Mouse (Mus musculus) heart, embryonic 11.5 days (tissue): ENCODE measurements around the gene Phf7. TPM values are rescaled to one million over a fixed set of nuclear protein-coding genes. Genes with fewer than 3 reads are reported as not detected.

ENCODE experiments used
- ATAC-seq: fragments of 200-750 bp; cut with Nextera tagmentation; replicated peaks from 2 replicates; pipeline ENCODE4 v1.8.0; 2017; ENCODE audit warnings: moderate library complexity; ENCODE audit not compliant: insufficient number of reproducible peaks, low FRiP score, low TSS enrichment
- H3K27ac ChIP-seq: fragments of 300-500 bp; sonication (generic); 2 replicates; pipeline ENCODE4 v1.5.1; 2014; ENCODE audit warnings: mild to moderate bottlenecking, low read depth, low read length
- H3K27me3 ChIP-seq: fragments of 300-500 bp; sonication (generic); 2 replicates; pipeline ENCODE4 v1.6.1; 2014; ENCODE audit warnings: mild to moderate bottlenecking, low read length, mixed read lengths; ENCODE audit not compliant: control insufficient read depth, insufficient read depth
- H3K36me3 ChIP-seq: fragments of 300-500 bp; sonication (generic); 2 replicates; pipeline ENCODE4 v1.6.1; 2014; ENCODE audit warnings: mild to moderate bottlenecking, low read length, moderate library complexity, mixed read lengths; ENCODE audit not compliant: control insufficient read depth, insufficient read depth
- H3K4me1 ChIP-seq: fragments of 300-500 bp; sonication (generic); 2 replicates; pipeline ENCODE4 v1.6.1; 2014; ENCODE audit warnings: low read length; ENCODE audit not compliant: control insufficient read depth, insufficient read depth
- H3K4me2 ChIP-seq: fragments of 300-500 bp; sonication (generic); 2 replicates; pipeline ENCODE4 v1.6.1; 2014; ENCODE audit warnings: mild to moderate bottlenecking, moderate library complexity
- H3K4me3 ChIP-seq: fragments of 300-500 bp; sonication (generic); 2 replicates; pipeline ENCODE4 v1.5.1; 2014; ENCODE audit warnings: low read depth, low read length
- H3K9ac ChIP-seq: fragments of 300-500 bp; sonication (generic); 2 replicates; pipeline ENCODE4 v1.6.1; 2014; ENCODE audit warnings: mild to moderate bottlenecking, low read depth, low read length, moderate library complexity
- H3K9me3 ChIP-seq: fragments of 300-500 bp; sonication (generic); replicated peaks from 2 replicates; pipeline ENCODE4 v1.6.1; 2016; ENCODE audit warnings: low read length; ENCODE audit not compliant: control insufficient read depth
- WGBS: fragments of 180-500 bp; shearing (Covaris S2); extraction: QIAGEN DNeasy Blood & Tissue Kit; methylation state at CpG from one replicate; pipeline ENCODE4 v1.1.7; 2014; ENCODE audit not compliant: insufficient replicate concordance; 5-methylcytosine and 5-hydroxymethylcytosine counted together
- polyA plus RNA-seq: library from polyadenylated mRNA; unstranded; fragments of >200 nt; fragmentation: Nextera tagmentation; extraction: Ambion mirVana; gene quantifications from 2 replicates; pipeline ENCODE4 v1.2.1, GENCODE M21; 2014

Phf7 gene
- polyA plus RNA-seq, 1 experiment from 2014 or later = 7.4 TPM

- Histone ChIP-seq H3K36me3 (no peaks in the 10 kb centered on the region), H3K4me2 (peak within 1 kb of the TSS; percentile 50), H3K4me1 (peaks cover 24% of the 10 kb centered on the region), H3K9ac (peak within 1 kb of the TSS; percentile 54; the same call in 1 of the 2 replicates), H3K9me3 (no peaks in the 10 kb centered on the region), H3K27me3 (0 out of 2 replicates have a peak, but pooled peaks cover 5% of the 10 kb centered on the region), H3K27ac (no peak within 1 kb of the TSS), H3K4me3 (no peak within 1 kb of the TSS)
- ATAC-seq = peak; percentile 55; the same call in 1 of the 2 replicates
- WGBS = 9% methylated on average over 11 of the region's 11 CpGs
Measured at GRCm38 (mm10) chr14:31217666-31218065, 33.5 kb downstream of the Phf7 start, which contains the start of gene Sema3g. Gene Sema3g (plus strand): TSS chr14:31217860.

- no peak for ATAC-seq
- Histone ChIP-seq H3K27me3 (0 out of 2 replicates have a peak, but pooled peaks cover 5% of the 10 kb centered on the region), H3K27ac (no peak within 1 kb of the TSS), H3K36me3 (0 out of 2 replicates have a peak, but pooled peaks cover under 1% of the 10 kb centered on the region), H3K4me3 (no peak within 1 kb of the TSS), H3K9me3 (no peaks in the 10 kb centered on the region), H3K4me2 (peak within 1 kb of the TSS; percentile 50), H3K4me1 (peaks cover 32% of the 10 kb centered on the region), H3K9ac (peak within 1 kb of the TSS; percentile 54; the same call in 1 of the 2 replicates)
- 60% methylated on average over 2 of the region's 2 CpGs for WGBS
Measured at GRCm38 (mm10) chr14:31216846-31217245, 34.3 kb downstream of the Phf7 start, which contains the start of gene Nisch. Gene Nisch (minus strand): TSS chr14:31216946.

GRCm38 (mm10) chr14:31215157-31216002 is 35.7 kb downstream of the Phf7 start:
- WGBS = 29% methylated on average over 15 of the region's 15 CpGs
- H3K4me1 ChIP-seq = peaks cover 42% of the 10 kb centered on the region
- H3K4me2 ChIP-seq = peak overlapping the region; percentile 27; the same call in 1 of the 2 replicates
- H3K4me3 ChIP-seq = no peak overlapping the region
- 0 out of 2 replicates have a peak overlapping the region, but pooled peaks have one; percentile 10 for H3K9ac ChIP-seq
- H3K9me3 ChIP-seq = no peaks in the 10 kb centered on the region
- 0 out of 2 replicates have a peak, but pooled peaks cover 2% of the 10 kb centered on the region for H3K27me3 ChIP-seq
- no peak overlapping the region for H3K27ac ChIP-seq
- ATAC-seq = no peak
- peaks cover 2% of the 10 kb centered on the region; the same call in 1 of the 2 replicates for H3K36me3 ChIP-seq

- WGBS = 50% methylated on average over 3 of the region's 3 CpGs
- no peak overlapping the region for H3K4me3 ChIP-seq
- 0 out of 2 replicates have a peak, but pooled peaks cover 2% of the 10 kb centered on the region for H3K27me3 ChIP-seq
- H3K9ac ChIP-seq = 0 out of 2 replicates have a peak overlapping the region, but pooled peaks have one; percentile 10
- peaks cover 44% of the 10 kb centered on the region for H3K4me1 ChIP-seq
- H3K27ac ChIP-seq = no peak overlapping the region
- H3K9me3 ChIP-seq = no peaks in the 10 kb centered on the region
- no peak for ATAC-seq
- H3K36me3 ChIP-seq = peaks cover 2% of the 10 kb centered on the region; the same call in 1 of the 2 replicates
- H3K4me2 ChIP-seq = no peak overlapping the region
Measured at GRCm38 (mm10) chr14:31214684-31215083, 36.4 kb downstream of the Phf7 start.

GRCm38 (mm10) chr14:31213868-31214267 is 37.2 kb downstream of the Phf7 start:
- no peak for ATAC-seq
- Histone ChIP-seq H3K4me3 (no peak overlapping the region), H3K4me2 (no peak overlapping the region), H3K27me3 (0 out of 2 replicates have a peak, but pooled peaks cover under 1% of the 10 kb centered on the region), H3K9me3 (no peaks in the 10 kb centered on the region), H3K4me1 (peaks cover 46% of the 10 kb centered on the region), H3K36me3 (peaks cover 2% of the 10 kb centered on the region; the same call in 1 of the 2 replicates), H3K27ac (peak overlapping the region; percentile 73), H3K9ac (peak overlapping the region; percentile 30; the same call in 1 of the 2 replicates)
- WGBS = 65% methylated on average over 8 of the region's 8 CpGs

- WGBS = 52% methylated on average over 3 of the region's 3 CpGs
- Histone ChIP-seq H3K27ac (peak overlapping the region; percentile 73; the same call in 1 of the 2 replicates), H3K9me3 (no peaks in the 10 kb centered on the region), H3K27me3 (no peaks in the 10 kb centered on the region), H3K4me3 (no peak overlapping the region), H3K4me2 (no peak overlapping the region), H3K9ac (peak overlapping the region; percentile 5; the same call in 1 of the 2 replicates), H3K36me3 (peaks cover 2% of the 10 kb centered on the region; the same call in 1 of the 2 replicates), H3K4me1 (peaks cover 39% of the 10 kb centered on the region)
- no peak for ATAC-seq
Measured at GRCm38 (mm10) chr14:31212499-31212898, 38.6 kb downstream of the Phf7 start.

- Histone ChIP-seq H3K36me3 (peaks cover 2% of the 10 kb centered on the region; the same call in 1 of the 2 replicates), H3K9ac (no peak overlapping the region), H3K9me3 (no peaks in the 10 kb centered on the region), H3K4me2 (peak overlapping the region; percentile 18), H3K27ac (peak overlapping the region; percentile 61), H3K27me3 (no peaks in the 10 kb centered on the region), H3K4me1 (peaks cover 43% of the 10 kb centered on the region), H3K4me3 (no peak overlapping the region)
- WGBS = 68% methylated on average over 6 of the region's 6 CpGs
- ATAC-seq = no peak
Measured at GRCm38 (mm10) chr14:31211854-31212253, 39.3 kb downstream of the Phf7 start.

GRCm38 (mm10) chr14:31209133-31209557 is 42.0 kb downstream of the Phf7 start:
- Histone ChIP-seq H3K27ac (peak overlapping the region; percentile 99), H3K36me3 (peaks cover 6% of the 10 kb centered on the region; the same call in 1 of the 2 replicates), H3K4me1 (peaks cover 51% of the 10 kb centered on the region), H3K9ac (peak overlapping the region; percentile 92), H3K27me3 (no peaks in the 10 kb centered on the region), H3K9me3 (no peaks in the 10 kb centered on the region), H3K4me3 (peak overlapping the region; percentile 62), H3K4me2 (peak overlapping the region; percentile 82)
- WGBS = 35% methylated on average over 4 of the region's 4 CpGs
- peak; percentile 53; the same call in 1 of the 2 replicates for ATAC-seq
